Mouse (Mus musculus): ENCODE data around the gene Arid2. TPM values are rescaled to one million over a fixed set of nuclear protein-coding genes. Genes with fewer than 3 reads are reported as not detected.
A peak's percentile ranks its signal among the peaks of the same experiment; 100 is the strongest.
"Not testable (repeated sequence)": the region's sequence is repeated elsewhere in the genome, so short reads cannot be mapped to it uniquely, and the experiment has no call there.

Gene Arid2
- polyA plus RNA-seq, 1 experiment from 2014 or later = 29.3 TPM

DNA sequence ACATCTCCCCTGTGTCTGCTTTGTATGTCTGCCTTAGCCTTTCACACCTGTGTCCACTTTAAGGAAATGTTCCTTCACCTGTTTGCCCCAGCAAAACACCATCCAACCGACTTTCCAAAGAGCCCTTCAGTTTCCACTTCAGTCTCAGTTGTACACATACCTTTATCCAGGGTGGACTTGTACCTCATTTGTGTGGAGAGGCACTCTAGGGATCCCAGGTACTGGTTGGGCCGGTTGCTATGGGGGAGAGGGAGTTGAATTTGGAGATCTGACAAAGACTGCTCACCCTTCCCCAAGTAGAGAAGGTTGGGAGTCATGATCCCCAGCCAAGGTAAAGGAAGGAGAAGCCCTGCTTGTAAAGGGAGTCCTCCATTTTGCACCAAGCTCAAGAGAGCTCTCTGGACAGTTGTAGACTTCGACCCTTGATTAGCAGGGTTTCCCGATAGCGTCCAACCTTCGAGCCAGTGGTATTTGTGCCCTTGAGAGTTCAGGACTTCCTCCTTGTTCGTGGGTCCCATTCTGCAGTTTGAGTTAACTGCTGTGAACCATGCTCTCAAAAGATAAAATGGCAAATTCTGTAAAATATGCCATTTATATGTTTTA is 38.5 kb downstream of the Arid2 start:
- H3K4me2 ChIP-seq (replicated peaks) = no peak overlapping the region
- no peak overlapping the region for H3K4me3 ChIP-seq
- H3K9me3 ChIP-seq = no peaks in the 10 kb centered on the region
- no peak overlapping the region for H3K27ac ChIP-seq
- H3K36me3 ChIP-seq = peaks cover 16% of the 10 kb centered on the region
- 89% methylated on average over 7 of the region's 7 CpGs for WGBS
- no peak for ATAC-seq (ENCODE audit: low FRiP score, low read depth)
- no peaks in the 10 kb centered on the region for H3K4me1 ChIP-seq
- H3K27me3 ChIP-seq = no peaks in the 10 kb centered on the region
- no peak overlapping the region for H3K9ac ChIP-seq

GRCm38 (mm10) chr15:96328722-96329121 is 41.4 kb downstream of the Arid2 start:
- not testable (repeated sequence) for H3K4me3 ChIP-seq; H3K27ac ChIP-seq; H3K9me3 ChIP-seq; H3K4me1 ChIP-seq; H3K9ac ChIP-seq; ATAC-seq (ENCODE audit: low FRiP score, low read depth); H3K4me2 ChIP-seq (replicated peaks); H3K27me3 ChIP-seq
- H3K36me3 ChIP-seq = peaks cover 20% of the 10 kb centered on the region
- 97% methylated on average over 3 of the region's 4 CpGs for WGBS

DNA sequence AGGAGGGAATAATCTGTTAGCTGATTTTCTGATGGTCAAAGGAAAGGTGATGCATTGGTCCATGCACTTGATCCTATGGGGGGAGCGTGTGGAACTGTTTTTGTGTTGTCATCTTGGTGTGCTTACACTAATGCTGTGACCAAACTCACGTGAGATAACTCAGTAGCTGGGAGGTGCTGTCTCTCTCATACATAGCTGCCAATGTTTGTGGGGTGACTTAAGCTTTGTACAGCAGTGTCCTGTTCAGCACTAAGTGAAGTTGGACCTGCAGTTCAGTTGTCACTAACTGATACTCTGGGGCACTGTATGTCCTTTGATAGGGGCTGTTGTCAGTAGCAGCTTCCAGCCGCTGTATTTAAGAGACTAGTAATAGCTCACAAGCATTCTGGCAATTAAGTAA is 43.2 kb downstream of the Arid2 start:
- no peaks in the 10 kb centered on the region for H3K27me3 ChIP-seq
- WGBS = 79% methylated on average over 3 of the region's 3 CpGs
- H3K9me3 ChIP-seq = no peaks in the 10 kb centered on the region
- no peak overlapping the region for H3K9ac ChIP-seq
- ATAC-seq (ENCODE audit: low FRiP score, low read depth) = no peak
- no peak overlapping the region for H3K4me3 ChIP-seq
- no peak overlapping the region for H3K4me2 ChIP-seq (replicated peaks)
- no peak overlapping the region for H3K27ac ChIP-seq
- H3K4me1 ChIP-seq = peaks cover 5% of the 10 kb centered on the region; the same call in 1 of the 2 replicates
- H3K36me3 ChIP-seq = peaks cover 14% of the 10 kb centered on the region

DNA sequence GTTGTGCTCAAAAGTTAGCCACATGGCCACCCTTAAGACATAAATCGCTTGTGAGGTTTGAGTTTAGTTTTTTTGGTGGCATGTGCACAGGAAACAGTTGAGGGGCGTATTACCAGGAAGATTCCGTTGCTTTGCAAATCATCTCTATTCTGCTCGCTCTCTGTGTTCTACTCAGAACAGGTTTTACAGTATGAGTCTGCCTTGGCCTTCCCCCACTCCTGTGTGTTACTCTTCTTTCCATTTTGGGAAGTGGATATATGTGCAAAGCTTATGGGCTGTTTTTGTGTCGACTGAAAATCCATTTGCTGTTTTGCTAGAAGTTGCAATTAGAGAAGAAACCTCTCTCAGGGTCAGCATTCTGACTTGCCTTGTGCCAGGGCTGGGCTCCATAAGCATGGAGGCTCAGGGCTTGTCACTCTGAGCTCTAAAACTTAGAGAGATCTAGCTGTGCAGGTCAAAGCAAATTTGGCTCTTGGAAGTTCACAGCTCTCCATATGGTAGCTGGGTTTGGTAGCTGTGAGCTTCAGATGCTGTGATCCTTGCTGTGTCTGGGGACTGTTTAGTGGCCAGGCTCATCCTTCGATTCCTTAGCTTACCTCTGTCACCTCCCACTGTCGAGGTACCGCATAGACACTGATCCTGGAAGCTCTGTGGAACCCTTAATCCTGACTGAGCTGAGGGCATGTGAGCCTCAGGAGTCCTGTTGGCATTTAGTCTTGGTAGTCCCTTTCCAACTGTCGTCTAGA is 45.3 kb downstream of the Arid2 start:
- ATAC-seq (ENCODE audit: low FRiP score, low read depth) = no peak
- WGBS = 87% methylated on average over 9 of the region's 9 CpGs
- Histone ChIP-seq H3K27me3 (no peaks in the 10 kb centered on the region), H3K4me1 (peaks cover 5% of the 10 kb centered on the region; the same call in 1 of the 2 replicates), H3K9me3 (no peaks in the 10 kb centered on the region), H3K27ac (no peak overlapping the region), H3K4me2 (replicated peaks) (no peak overlapping the region), H3K4me3 (no peak overlapping the region), H3K9ac (no peak overlapping the region), H3K36me3 (peaks cover 4% of the 10 kb centered on the region; the same call in 1 of the 2 replicates)

DNA sequence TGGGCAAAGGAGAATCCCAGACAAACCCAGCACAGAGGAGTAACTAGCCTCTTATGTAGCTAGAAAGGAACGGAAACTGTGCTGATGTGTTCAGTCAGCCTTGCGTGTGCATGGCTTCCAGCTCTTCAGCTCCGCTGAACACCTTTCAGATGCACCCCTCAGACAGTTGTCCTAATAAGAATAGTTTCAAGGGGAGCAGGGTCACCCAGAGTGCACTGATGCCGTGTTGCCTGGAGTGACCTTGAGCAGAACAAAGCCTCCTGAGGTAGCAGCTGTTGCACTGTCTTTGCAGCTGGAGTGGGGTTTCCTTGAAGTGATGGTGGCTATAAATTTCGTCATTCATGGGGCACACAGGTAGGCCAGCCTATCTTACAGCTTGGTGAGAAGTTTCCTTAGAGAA is 46.0 kb downstream of the Arid2 start:
- no peaks in the 10 kb centered on the region for H3K9me3 ChIP-seq
- ATAC-seq (ENCODE audit: low FRiP score, low read depth) = no peak
- H3K36me3 ChIP-seq = peaks cover 4% of the 10 kb centered on the region; the same call in 1 of the 2 replicates
- 79% methylated on average over 5 of the region's 5 CpGs for WGBS
- no peak overlapping the region for H3K9ac ChIP-seq
- H3K27me3 ChIP-seq = no peaks in the 10 kb centered on the region
- peaks cover 5% of the 10 kb centered on the region; the same call in 1 of the 2 replicates for H3K4me1 ChIP-seq
- no peak overlapping the region for H3K4me3 ChIP-seq
- no peak overlapping the region for H3K27ac ChIP-seq
- no peak overlapping the region for H3K4me2 ChIP-seq (replicated peaks)

GRCm38 (mm10) chr15:96340924-96341323 is 53.6 kb downstream of the Arid2 start:
- H3K4me1 ChIP-seq = peaks cover 13% of the 10 kb centered on the region; the same call in 1 of the 2 replicates
- 82% methylated on average over 2 of the region's 2 CpGs for WGBS
- ATAC-seq (ENCODE audit: low FRiP score, low read depth) = no peak
- no peak overlapping the region for H3K4me2 ChIP-seq (replicated peaks)
- H3K4me3 ChIP-seq = no peak overlapping the region
- no peaks in the 10 kb centered on the region for H3K9me3 ChIP-seq
- H3K9ac ChIP-seq = no peak overlapping the region
- H3K36me3 ChIP-seq = no peaks in the 10 kb centered on the region
- H3K27me3 ChIP-seq = no peaks in the 10 kb centered on the region
- H3K27ac ChIP-seq = no peak overlapping the region

- H3K36me3 ChIP-seq = no peaks in the 10 kb centered on the region
- no peaks in the 10 kb centered on the region for H3K27me3 ChIP-seq
- no peak overlapping the region for H3K27ac ChIP-seq
- no peak overlapping the region for H3K4me3 ChIP-seq
- H3K4me1 ChIP-seq = peaks cover 16% of the 10 kb centered on the region; the same call in 1 of the 2 replicates
- WGBS = 95% methylated on average over 8 of the region's 8 CpGs
- ATAC-seq (ENCODE audit: low FRiP score, low read depth) = no peak
- no peaks in the 10 kb centered on the region for H3K9me3 ChIP-seq
- no peak overlapping the region for H3K4me2 ChIP-seq (replicated peaks)
- H3K9ac ChIP-seq = no peak overlapping the region
Measured at GRCm38 (mm10) chr15:96342097-96342496, 54.8 kb downstream of the Arid2 start.

DNA sequence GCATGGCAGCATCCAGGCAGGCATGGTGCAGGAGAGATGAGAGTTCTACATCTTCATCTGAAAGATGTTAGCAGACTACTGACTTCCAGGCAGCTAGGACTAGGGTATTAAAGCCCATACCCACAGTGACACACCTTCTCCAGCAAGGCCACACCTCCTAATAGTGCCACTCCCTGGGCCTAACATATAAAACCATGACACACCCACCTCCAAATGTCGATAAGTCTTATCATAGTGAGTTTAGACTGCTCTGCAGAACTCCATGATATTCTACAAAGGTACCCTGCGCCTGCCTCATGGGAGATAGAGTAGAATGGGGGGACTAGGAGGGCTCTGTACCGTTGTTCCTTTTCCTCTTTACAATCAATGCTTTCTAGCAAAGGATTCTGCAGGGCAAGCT is 55.6 kb downstream of the Arid2 start:
- Histone ChIP-seq H3K9ac (no peak overlapping the region), H3K9me3 (no peaks in the 10 kb centered on the region), H3K4me2 (replicated peaks) (no peak overlapping the region), H3K4me3 (no peak overlapping the region), H3K27me3 (no peaks in the 10 kb centered on the region), H3K4me1 (peaks cover 16% of the 10 kb centered on the region; the same call in 1 of the 2 replicates), H3K36me3 (no peaks in the 10 kb centered on the region), H3K27ac (no peak overlapping the region)
- 87% methylated on average over 3 of the region's 3 CpGs for WGBS
- ATAC-seq (ENCODE audit: low FRiP score, low read depth) = no peak

DNA sequence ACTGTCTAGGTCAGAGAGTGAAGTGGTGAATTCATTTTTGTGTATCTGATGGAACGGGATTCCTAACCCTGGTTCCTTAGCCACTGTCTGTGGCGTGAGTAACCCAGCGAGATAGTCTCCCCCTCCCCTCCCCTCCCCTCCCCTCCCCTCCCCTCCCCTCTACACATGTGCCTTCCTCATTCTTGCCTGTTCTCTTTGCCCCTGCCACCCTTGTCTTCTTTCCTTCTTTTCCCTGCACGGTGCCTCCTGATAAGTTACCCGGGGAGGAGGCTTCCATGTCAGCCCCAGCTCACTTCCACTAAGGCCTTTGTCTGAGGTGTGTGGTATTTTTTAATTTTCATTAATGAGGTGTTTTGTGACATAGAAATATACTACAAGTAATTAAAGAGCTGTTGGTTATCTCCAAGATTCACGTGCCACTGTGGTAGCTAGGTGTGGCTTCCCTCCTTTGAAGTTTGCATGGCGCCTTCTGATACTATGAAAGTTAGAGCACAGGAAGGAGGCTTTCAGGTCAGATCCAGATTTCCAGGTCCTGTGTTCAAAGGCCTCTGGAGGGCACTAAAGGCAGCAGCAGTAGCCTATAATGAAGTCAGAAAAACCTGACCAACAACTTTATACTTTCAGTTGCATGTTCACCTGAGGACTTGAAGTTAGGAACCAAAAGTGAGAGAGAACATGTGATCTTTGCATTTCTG is 57.4 kb downstream of the Arid2 start:
- no peak overlapping the region for H3K27ac ChIP-seq

GRCm38 (mm10) chr15:96345312-96345849 is 58.1 kb downstream of the Arid2 start:
- no peak overlapping the region for H3K4me2 ChIP-seq (replicated peaks)
- H3K4me3 ChIP-seq = no peak overlapping the region
- H3K27me3 ChIP-seq = no peaks in the 10 kb centered on the region
- H3K36me3 ChIP-seq = peaks cover 7% of the 10 kb centered on the region
- ATAC-seq (ENCODE audit: low FRiP score, low read depth) = peak; percentile 28; the same call in 1 of the 2 replicates
- H3K4me1 ChIP-seq = peaks cover 16% of the 10 kb centered on the region; the same call in 1 of the 2 replicates
- 77% methylated on average over 6 of the region's 6 CpGs for WGBS
- H3K9me3 ChIP-seq = no peaks in the 10 kb centered on the region
- H3K9ac ChIP-seq = no peak overlapping the region
- no peak overlapping the region; the same call in 1 of the 2 replicates for H3K27ac ChIP-seq

More for the DNA sequence above, 57.4 kb downstream of the Arid2 start:
- Histone ChIP-seq H3K27me3 (no peaks in the 10 kb centered on the region), H3K9me3 (no peaks in the 10 kb centered on the region), H3K4me1 (peaks cover 16% of the 10 kb centered on the region; the same call in 1 of the 2 replicates), H3K9ac (no peak overlapping the region), H3K4me3 (no peak overlapping the region), H3K36me3 (peaks cover under 1% of the 10 kb centered on the region; the same call in 1 of the 2 replicates), H3K4me2 (replicated peaks) (no peak overlapping the region)
- no peak for ATAC-seq (ENCODE audit: low FRiP score, low read depth)
- 66% methylated on average over 6 of the region's 7 CpGs for WGBS

- WGBS = 94% methylated on average over 9 of the region's 9 CpGs
- no peak overlapping the region for H3K4me2 ChIP-seq (replicated peaks)
Measured at GRCm38 (mm10) chr15:96351432-96351831, 64.1 kb downstream of the Arid2 start.

GRCm38 (mm10) chr15:96358871-96359270 is 71.6 kb downstream of the Arid2 start:
- Histone ChIP-seq H3K4me2 (replicated peaks) (no peak overlapping the region), H3K4me1 (no peaks in the 10 kb centered on the region; the same call in 1 of the 2 replicates), H3K27me3 (no peaks in the 10 kb centered on the region), H3K9me3 (no peaks in the 10 kb centered on the region), H3K36me3 (peaks cover 65% of the 10 kb centered on the region), H3K9ac (no peak overlapping the region), H3K4me3 (no peak overlapping the region), H3K27ac (no peak overlapping the region)
- 93% methylated on average over 6 of the region's 6 CpGs for WGBS
- ATAC-seq (ENCODE audit: low FRiP score, low read depth) = no peak

More at GRCm38 (mm10) chr15:96351432-96351831, 64.1 kb downstream of the Arid2 start:
- Histone ChIP-seq H3K4me3 (no peak overlapping the region), H3K9me3 (0 out of 2 replicates have a peak, but pooled peaks cover 5% of the 10 kb centered on the region), H3K27ac (no peak overlapping the region), H3K36me3 (peaks cover 50% of the 10 kb centered on the region), H3K9ac (no peak overlapping the region), H3K27me3 (no peaks in the 10 kb centered on the region), H3K4me1 (no peaks in the 10 kb centered on the region; the same call in 1 of the 2 replicates)
- ATAC-seq (ENCODE audit: low FRiP score, low read depth) = no peak

Measured in limb, embryonic 13.5 days (tissue).